Mouse (Mus musculus) retina, postnatal 1 day (tissue): ENCODE measurements at regions not wholly inside any gene's neighbourhood (a gene's known extent, or its start where the extent isn't known, plus 50 kb on each side); places are given as distances from the start of the nearest gene placed in this dataset.

ENCODE experiments used
- DNase-seq: peaks from one replicate; pipeline ENCODE4 v3.0.0-alpha.2; 2012

DNA sequence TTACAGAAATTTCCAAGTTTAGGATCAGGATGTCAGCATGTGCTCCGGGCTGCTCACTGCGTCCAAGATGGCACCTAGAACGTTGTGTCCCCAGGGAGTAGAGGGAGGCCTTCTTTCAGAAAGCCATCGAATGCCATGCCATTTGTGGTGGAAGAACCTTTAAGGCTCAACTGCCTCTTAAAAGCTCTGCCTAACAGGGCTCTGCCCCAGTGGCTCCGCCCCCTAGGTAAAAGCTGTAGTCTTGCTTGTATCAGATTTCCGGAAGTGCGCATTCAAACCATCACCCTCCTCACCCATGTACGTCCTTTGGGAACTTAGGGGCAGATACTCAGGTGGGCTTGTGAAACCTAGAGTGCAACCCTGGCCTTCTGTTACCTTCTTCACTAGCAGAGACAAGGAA, 54.0 kb upstream of the Psmd7 start:
- DNase-seq: no peak

DNA sequence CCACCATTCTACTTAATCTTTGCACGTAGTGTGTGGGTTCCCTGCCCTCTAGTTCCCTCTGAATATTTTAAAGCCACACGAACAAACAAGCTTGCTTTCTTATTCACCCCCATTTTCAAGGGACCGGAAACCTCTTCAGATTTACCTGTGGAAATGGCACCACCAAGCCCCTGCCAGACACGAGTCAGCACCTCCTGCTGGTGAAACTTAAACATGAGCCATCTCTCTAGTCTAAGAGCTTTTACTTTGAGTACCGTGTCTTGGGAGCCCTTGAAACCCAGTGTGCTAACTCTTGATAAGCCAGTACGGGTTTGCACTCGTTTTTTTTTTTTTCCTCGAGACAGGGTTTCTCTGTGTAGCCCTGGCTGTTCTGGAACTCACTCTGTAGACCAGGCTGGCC, 59.7 kb upstream of the Psmd7 start:
- DNase-seq: no peak

- no peak for DNase-seq
These were observed 62.0 kb upstream of the Psmd7 start for GRCm38 (mm10) chr8:107650306-107650705.

DNA sequence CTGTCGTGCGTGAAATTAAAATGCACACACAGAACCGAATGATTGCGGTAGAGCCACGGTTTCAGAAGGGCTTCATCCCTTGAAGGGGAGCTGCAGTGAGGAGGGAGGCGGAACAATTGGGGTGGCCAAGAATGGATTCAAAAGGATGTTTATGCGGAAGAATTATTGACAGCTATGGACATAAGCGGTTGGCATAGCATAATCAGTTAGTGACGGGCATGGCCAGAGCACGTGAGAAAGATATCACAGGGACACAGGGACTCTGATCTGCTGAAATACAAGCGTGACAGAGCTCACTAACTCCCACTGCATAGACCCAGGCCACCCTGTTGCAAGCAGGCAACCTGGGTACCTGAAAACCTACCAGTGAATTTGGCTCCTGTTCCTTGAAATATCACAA, 63.2 kb upstream of the Psmd7 start:
- DNase-seq: no peak

- DNase-seq: no peak
These were observed 64.0 kb upstream of the Psmd7 start for GRCm38 (mm10) chr8:107652226-107652625.

GRCm38 (mm10) chr8:107653711-107654110, 65.4 kb upstream of the Psmd7 start:
- no peak for DNase-seq

GRCm38 (mm10) chr8:107656622-107657021, 68.4 kb upstream of the Psmd7 start:
- no peak for DNase-seq

GRCm38 (mm10) chr8:107657741-107658140, 69.5 kb upstream of the Psmd7 start:
- no peak for DNase-seq

DNA sequence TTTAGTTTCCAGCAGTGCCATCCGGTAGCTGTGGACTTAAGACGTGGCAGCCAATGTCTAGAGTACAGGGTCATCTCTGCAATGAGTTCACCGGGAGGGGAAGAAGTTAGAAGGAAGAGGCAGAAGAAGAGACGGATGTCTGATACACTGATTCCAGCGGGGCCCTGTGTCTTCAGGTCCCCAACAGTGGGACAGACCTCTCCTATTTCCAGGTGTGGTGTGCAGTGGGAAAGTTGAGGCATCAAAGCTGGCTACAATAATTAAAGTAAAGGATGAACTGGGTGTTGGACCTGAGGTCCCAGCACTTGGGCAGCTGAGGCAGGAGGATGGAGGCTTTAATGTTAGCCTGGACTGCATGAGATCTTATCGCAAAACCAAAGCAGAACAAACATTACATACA, 70.1 kb upstream of the Psmd7 start:
- DNase-seq: no peak

DNA sequence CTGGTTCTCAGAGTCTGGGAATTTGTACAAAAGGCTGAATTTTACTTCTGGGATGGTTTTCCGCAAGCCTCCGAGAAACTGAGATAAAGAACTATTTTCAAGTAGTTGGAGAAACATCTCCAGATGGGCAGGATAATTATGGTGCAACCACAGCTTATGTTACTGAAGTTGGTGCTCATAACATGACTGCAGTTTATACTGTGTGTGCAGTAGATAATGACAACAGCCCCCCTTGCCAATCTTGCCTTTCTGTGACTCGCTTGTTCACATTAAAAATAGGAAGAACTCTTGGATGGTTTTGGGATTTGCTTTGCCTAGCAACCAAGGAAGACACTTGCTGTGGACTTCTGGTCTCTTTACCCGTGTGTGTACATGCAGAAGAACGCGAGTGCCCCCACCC, 72.4 kb upstream of the Psmd7 start:
- DNase-seq: no peak

GRCm38 (mm10) chr8:107669608-107670007, 81.3 kb upstream of the Psmd7 start:
- DNase-seq: no peak

DNA sequence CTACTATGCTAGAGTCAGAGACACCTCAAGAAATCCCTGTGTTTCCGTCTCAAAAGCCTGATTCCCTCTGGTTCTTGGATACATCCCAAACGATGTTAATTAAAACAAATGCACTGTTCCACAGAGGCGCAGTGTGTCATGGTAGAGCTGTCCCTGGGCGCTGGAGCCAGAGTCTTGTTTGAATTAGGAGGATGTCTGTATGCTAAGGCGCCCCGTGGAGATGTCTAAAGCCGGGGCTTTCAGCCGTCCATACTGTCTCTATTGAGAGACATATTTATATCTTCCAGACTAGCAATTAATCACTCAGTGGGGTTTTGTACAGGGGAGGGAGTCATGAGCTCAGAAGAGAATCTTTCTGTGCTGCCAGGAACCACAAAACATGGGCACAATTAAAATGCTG, 83.2 kb upstream of the Psmd7 start:
- peak; percentile 84 for DNase-seq

DNA sequence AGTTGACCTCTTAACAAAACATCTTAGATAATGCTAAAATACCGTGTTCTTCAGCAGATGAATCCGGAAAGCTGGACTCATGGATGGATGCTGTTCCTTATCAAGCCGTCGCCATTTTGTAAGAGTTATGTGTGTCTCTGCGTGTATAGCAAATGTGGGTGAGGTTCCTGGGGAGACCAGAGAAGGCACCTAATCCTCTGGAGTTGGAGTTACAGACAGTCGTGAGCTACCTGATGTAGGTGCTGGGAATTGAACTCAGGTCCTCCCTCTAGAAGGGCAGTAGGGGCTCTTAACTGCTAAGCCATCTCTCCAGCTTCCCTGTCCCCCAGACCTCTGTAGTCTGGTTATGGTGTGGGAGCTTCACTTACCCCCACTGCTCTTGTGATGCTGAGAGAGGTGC, 84.4 kb upstream of the Psmd7 start:
- no peak for DNase-seq

DNA sequence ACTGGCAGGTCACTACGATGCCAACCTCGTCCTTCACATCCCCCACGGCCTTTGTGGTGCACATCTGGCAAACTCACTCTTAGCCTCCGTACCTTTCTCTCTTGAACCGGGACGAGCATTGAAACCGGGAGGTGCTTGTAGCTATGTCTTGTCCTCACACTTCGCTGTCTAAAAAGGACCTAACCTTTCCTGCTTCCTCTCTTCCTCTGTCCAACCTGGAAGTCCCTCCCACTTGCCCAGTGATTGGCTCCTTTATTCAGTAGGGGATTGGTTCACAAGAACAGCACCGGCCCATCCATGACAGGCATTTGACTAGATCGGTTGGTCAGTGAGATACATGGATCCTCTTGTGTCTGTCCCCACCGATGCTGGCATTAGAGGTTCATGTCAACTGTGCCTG, 93.8 kb upstream of the Psmd7 start:
- DNase-seq: no peak

GRCm38 (mm10) chr8:107684721-107685691, 96.7 kb upstream of the Psmd7 start:
- DNase-seq: no peak

DNA sequence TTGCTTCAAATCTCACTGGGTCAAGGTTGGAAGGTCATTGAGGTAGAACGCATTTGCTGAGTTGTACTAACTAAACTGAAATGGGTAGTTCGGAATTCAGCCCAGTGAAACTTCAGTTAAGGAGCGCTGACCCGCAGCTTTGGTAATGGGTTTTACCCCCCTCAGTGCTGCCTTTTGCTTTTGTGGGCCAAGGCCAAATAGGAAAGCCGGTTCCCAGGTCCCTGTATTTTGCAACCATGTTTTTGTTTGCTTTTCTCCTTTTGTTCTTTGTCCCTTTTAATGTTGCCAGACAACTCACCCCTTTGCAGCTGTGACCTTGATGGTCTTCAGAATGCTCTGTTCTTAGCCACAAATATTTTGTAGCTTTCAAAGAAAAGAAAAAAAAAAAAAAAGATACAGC, 98.7 kb upstream of the Psmd7 start:
- no peak for DNase-seq

DNA sequence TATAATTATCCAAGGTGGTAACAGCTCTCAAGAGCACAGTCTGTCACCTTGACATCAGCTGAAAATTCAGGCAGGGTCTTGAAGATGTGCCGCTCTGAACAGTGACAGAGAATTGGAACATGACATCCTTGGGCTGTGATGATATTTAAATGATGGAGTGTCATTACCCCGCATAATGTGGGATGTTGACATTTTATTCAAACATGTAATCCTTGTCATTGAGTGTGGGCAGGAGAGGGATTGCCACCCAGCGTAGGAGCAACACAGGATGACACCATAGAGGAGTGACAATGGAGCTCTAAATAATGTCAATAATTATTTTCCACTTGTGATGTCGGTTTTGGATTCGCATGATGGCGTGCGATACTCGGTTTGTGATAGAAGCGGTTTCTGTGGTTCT, 99.3 kb upstream of the Psmd7 start:
- DNase-seq: no peak

- no peak for DNase-seq
These were observed 100.8 kb upstream of the Psmd7 start for GRCm38 (mm10) chr8:107689020-107689419.

DNA sequence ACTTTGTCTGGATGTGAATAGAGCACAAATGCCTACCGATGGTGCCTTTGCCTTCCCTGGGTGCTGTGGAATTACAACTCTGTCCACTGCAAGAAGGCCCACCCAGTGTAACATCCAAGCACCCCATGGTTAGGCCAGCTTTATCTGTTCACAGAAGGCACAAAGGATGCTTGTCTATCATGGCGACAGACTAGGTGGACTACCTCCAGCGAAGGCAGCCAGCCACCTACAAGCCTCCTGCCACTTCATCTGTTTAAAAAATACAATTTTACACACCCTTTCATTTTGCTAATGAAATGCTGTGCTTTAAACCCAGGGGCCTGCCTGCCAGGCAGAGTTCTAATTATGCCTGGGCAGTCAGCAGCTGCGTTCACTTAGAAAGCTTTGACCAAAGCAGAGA, 103.0 kb upstream of the Psmd7 start:
- DNase-seq: no peak

- DNase-seq: no peak
These were observed 108.4 kb upstream of the Psmd7 start for GRCm38 (mm10) chr8:107696384-107697346.

- no peak for DNase-seq
These were observed 111.0 kb upstream of the Psmd7 start for GRCm38 (mm10) chr8:107699307-107699706.

DNA sequence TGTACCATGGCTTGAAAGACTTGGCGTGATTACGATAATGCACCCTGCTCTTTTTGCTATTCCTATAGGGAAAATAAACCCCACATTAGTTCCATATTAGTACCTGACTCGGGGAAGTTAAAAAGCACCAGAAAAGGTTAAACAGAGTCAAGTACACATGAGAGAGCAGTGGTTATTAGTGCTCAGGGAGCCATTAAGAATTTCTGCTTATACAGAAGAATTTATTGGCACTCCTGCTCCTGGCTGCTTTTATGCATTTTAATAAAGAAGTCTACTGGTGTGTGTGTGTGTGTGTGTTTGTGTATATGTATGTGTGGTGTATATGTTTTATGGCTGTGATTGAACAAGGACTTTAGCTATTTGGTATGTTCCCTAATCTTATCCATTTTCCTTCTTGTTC, 111.5 kb upstream of the Psmd7 start:
- no peak for DNase-seq

DNA sequence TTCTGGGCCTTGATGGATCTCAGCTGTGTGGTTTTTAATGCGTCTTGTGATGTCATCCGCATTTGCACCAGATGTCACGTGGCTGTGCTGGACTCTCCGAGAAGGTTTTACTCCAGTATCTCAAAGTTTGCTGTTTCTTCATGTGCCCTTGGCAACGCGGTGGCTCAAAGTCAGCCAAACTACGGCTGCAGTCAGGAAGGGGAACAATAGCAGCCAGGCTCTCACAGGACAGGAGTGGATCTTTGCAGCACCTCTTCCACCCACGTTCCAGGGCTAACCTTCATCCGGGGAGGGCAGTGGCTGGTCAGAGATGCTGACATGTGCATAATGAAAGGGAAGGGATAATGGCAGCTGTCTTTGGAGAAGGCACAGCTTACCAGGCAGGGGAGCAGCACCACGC, 127.6 kb upstream of the Psmd7 start:
- no peak for DNase-seq

DNA sequence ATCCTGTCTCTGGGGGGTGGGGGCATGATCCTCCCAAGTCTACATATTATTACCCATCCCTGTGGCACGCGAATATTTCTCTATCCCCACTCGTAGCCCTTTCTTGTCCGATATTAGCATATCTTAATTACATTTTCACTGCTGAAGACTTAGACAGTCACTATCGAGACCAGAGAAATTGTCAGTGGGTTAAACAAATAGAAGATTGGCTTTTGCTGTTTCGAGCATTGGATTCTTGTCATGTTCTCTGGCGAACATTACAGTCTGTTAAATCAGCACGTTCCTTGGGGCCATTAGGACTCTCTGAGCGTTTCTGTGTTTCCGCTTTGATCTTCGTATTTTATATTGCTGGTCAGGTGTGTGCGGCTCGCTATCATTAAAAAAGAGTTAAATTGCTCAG, 129.6 kb upstream of the Psmd7 start:
- DNase-seq: no peak
